Mouse (Mus musculus) MEL (cell line): Measurements from ENCODE around the gene Ino80d. TPM values are rescaled to one million over a fixed set of nuclear protein-coding genes. Genes with fewer than 3 reads are reported as not detected.

Source experiments
- DNase-seq: peaks from one replicate; pipeline ENCODE4 v3.0.0; 2011; ENCODE audit warnings: low read depth, low spot score
- H3K27ac ChIP-seq: 2 replicates; pipeline ENCODE4 v1.5.1; 2012; ENCODE audit warnings: low read depth, mild to moderate bottlenecking, control low read depth, low read length, moderate library complexity; ENCODE audit not compliant: control insufficient read depth
- H3K27me3 ChIP-seq, 2 experiments: fragments of 150-350 bp in 1 of 2; sonication (generic) in 1 of 2; 2 replicates each; pipeline ENCODE4 v1.6.1; 2012; ENCODE audit warnings: low read length in 2 of 2, mild to moderate bottlenecking in 2 of 2, improper control_type of control experiment in 1 of 2, moderate library complexity in 1 of 2; ENCODE audit not compliant: insufficient read depth in 2 of 2, control insufficient read depth in 1 of 2
- H3K36me3 ChIP-seq, 2 experiments: 2 replicates each; pipeline ENCODE4 v1.6.1; 2012 to 2014; ENCODE audit warnings: low read length in 2 of 2, improper control_type of control experiment in 1 of 2, inconsistent platforms in 1 of 2, mild to moderate bottlenecking in 1 of 2; ENCODE audit not compliant: insufficient read depth in 2 of 2, control insufficient read depth in 1 of 2
- H3K4me1 ChIP-seq, 2 experiments: fragments of 150-350 bp in 1 of 2; sonication (generic) in 1 of 2; 2 replicates each; pipeline ENCODE4 v1.6.1; 2012; ENCODE audit warnings: low read length in 2 of 2, improper control_type of control experiment in 1 of 2, mild to moderate bottlenecking in 1 of 2; ENCODE audit not compliant: insufficient read depth in 2 of 2, control insufficient read depth in 1 of 2
- H3K4me3 ChIP-seq, 2 experiments: fragments of 150-350 bp in 1 of 2; sonication (generic) in 1 of 2; 2 replicates each; pipeline ENCODE4 v1.5.1; 2012; ENCODE audit warnings: low read depth in 2 of 2, low read length in 2 of 2, mild to moderate bottlenecking in 2 of 2, moderate library complexity in 2 of 2, control low read depth in 1 of 2, improper control_type of control experiment in 1 of 2; ENCODE audit not compliant: control insufficient read depth in 1 of 2, insufficient read depth in 1 of 2
- H3K79me2 ChIP-seq: 2 replicates; pipeline ENCODE4 v1.6.1; 2012; ENCODE audit warnings: mild to moderate bottlenecking, low read length, moderate library complexity; ENCODE audit not compliant: control insufficient read depth, poor library complexity, insufficient read depth
- H3K9ac ChIP-seq: 2 replicates; pipeline ENCODE4 v1.6.1; 2012; ENCODE audit warnings: low read depth, mild to moderate bottlenecking, control low read depth, low read length, moderate library complexity; ENCODE audit not compliant: control insufficient read depth, poor library complexity, severe bottlenecking
- H3K9me3 ChIP-seq: fragments of 150-350 bp; sonication (generic); replicated peaks from 2 replicates; pipeline ENCODE4 v1.6.1; 2012; ENCODE audit warnings: mild to moderate bottlenecking, low read length, improper control_type of control experiment, moderate library complexity; ENCODE audit not compliant: insufficient read depth
- BHLHE40 ChIP-seq: IDR thresholded peaks from 2 replicates; pipeline ENCODE4 v1.6.1; 2012; ENCODE audit warnings: low read depth, mild to moderate bottlenecking, inconsistent platforms, low read length, improper control_type of control experiment, borderline replicate concordance
- CHD1 ChIP-seq: IDR thresholded peaks from 2 replicates; pipeline ENCODE4 v1.6.1; 2012; ENCODE audit warnings: low read depth, mild to moderate bottlenecking, inconsistent platforms, low read length, improper control_type of control experiment
- CHD2 ChIP-seq: IDR thresholded peaks from 2 replicates; pipeline ENCODE4 v1.6.1; 2011; ENCODE audit warnings: low read length, improper control_type of control experiment
- E2F4 ChIP-seq: IDR thresholded peaks from 2 replicates; pipeline ENCODE4 v1.6.1; 2011; ENCODE audit warnings: low read depth, low read length, improper control_type of control experiment, borderline replicate concordance
- EP300 ChIP-seq, 2 experiments: IDR thresholded peaks; 2 replicates each; pipeline ENCODE4 v1.6.1; 2011; ENCODE audit warnings: improper control_type of control experiment in 2 of 2, low read length in 2 of 2, low read depth in 1 of 2, mild to moderate bottlenecking in 1 of 2
- GABPA ChIP-seq: IDR thresholded peaks from 2 replicates; pipeline ENCODE4 v1.6.1; 2012; ENCODE audit warnings: low read depth, mild to moderate bottlenecking, inconsistent platforms, low read length, improper control_type of control experiment, moderate library complexity
- HCFC1 ChIP-seq: IDR thresholded peaks from 2 replicates; pipeline ENCODE4 v1.6.1; 2012; ENCODE audit warnings: low read depth, mild to moderate bottlenecking, inconsistent platforms, low read length, improper control_type of control experiment, moderate library complexity
- JUND ChIP-seq: IDR thresholded peaks from 2 replicates; pipeline ENCODE4 v1.6.1; 2011; ENCODE audit warnings: low read depth, mild to moderate bottlenecking, improper control_type of control experiment, low read length
- MAX ChIP-seq: IDR thresholded peaks from 2 replicates; pipeline ENCODE4 v1.6.1; 2011; ENCODE audit warnings: low read length, improper control_type of control experiment
- MEF2A ChIP-seq: IDR thresholded peaks from 2 replicates; pipeline ENCODE4 v1.6.1; 2014; ENCODE audit warnings: low read depth, mild to moderate bottlenecking, inconsistent platforms, low read length, improper control_type of control experiment; ENCODE audit not compliant: poor library complexity, insufficient replicate concordance, severe bottlenecking; ENCODE audit errors: extremely low read depth
- MXI1 ChIP-seq: IDR thresholded peaks from 2 replicates; pipeline ENCODE4 v1.6.1; 2011; ENCODE audit warnings: mild to moderate bottlenecking, low read depth, low read length, improper control_type of control experiment
- MYB ChIP-seq: IDR thresholded peaks from 2 replicates; pipeline ENCODE4 v1.6.1; 2011; ENCODE audit warnings: mild to moderate bottlenecking, low read depth, low read length, improper control_type of control experiment
- NELFE ChIP-seq: IDR thresholded peaks from 2 replicates; pipeline ENCODE4 v1.6.1; 2011; ENCODE audit warnings: low read depth, low read length, improper control_type of control experiment
- NRF1 ChIP-seq: IDR thresholded peaks from 2 replicates; pipeline ENCODE4 v1.6.1; 2014; ENCODE audit warnings: low read depth, mild to moderate bottlenecking, inconsistent platforms, low read length, improper control_type of control experiment, moderate library complexity; ENCODE audit not compliant: poor library complexity, insufficient read depth, severe bottlenecking
- POLR2A ChIP-seq, 2 experiments: IDR thresholded peaks; 2 replicates each; pipeline ENCODE4 v1.6.1; 2011 to 2012; ENCODE audit warnings: low read length in 2 of 2, mild to moderate bottlenecking in 2 of 2, control low read depth in 1 of 2, improper control_type of control experiment in 1 of 2, low read depth in 1 of 2, moderate library complexity in 1 of 2; ENCODE audit not compliant: control insufficient read depth in 1 of 2, insufficient read depth in 1 of 2, poor library complexity in 1 of 2
- POLR2AphosphoS2 ChIP-seq: IDR thresholded peaks from 2 replicates; pipeline ENCODE4 v1.6.1; 2011; ENCODE audit warnings: low read length, improper control_type of control experiment
- RAD21 ChIP-seq: IDR thresholded peaks from 2 replicates; pipeline ENCODE4 v1.6.1; 2011; ENCODE audit warnings: mild to moderate bottlenecking, low read depth, low read length, improper control_type of control experiment
- RCOR1 ChIP-seq: IDR thresholded peaks from 2 replicates; pipeline ENCODE4 v1.6.1; 2012; ENCODE audit warnings: low read depth, mild to moderate bottlenecking, inconsistent platforms, low read length, improper control_type of control experiment
- SMC3 ChIP-seq: IDR thresholded peaks from 2 replicates; pipeline ENCODE4 v1.6.1; 2011; ENCODE audit warnings: low read depth, low read length, improper control_type of control experiment
- TCF12 ChIP-seq: IDR thresholded peaks from 2 replicates; pipeline ENCODE4 v1.6.1; 2014; ENCODE audit warnings: low read depth, mild to moderate bottlenecking, inconsistent platforms, low read length, improper control_type of control experiment, moderate library complexity
- UBTF ChIP-seq: IDR thresholded peaks from 2 replicates; pipeline ENCODE4 v1.6.1; 2012; ENCODE audit warnings: low read depth, mild to moderate bottlenecking, inconsistent platforms, low read length, improper control_type of control experiment, moderate library complexity, borderline replicate concordance; ENCODE audit not compliant: insufficient read depth
- ZC3H11A ChIP-seq: IDR thresholded peaks from 2 replicates; pipeline ENCODE4 v1.6.1; 2012; ENCODE audit warnings: low read depth, mild to moderate bottlenecking, inconsistent platforms, low read length, improper control_type of control experiment
- ZKSCAN1 ChIP-seq: IDR thresholded peaks from 2 replicates; pipeline ENCODE4 v1.6.1; 2012; ENCODE audit warnings: low read depth, mild to moderate bottlenecking, inconsistent platforms, low read length, improper control_type of control experiment, moderate library complexity
- ZNF384 ChIP-seq: IDR thresholded peaks from 2 replicates; pipeline ENCODE4 v1.6.1; 2012; ENCODE audit warnings: low read depth, mild to moderate bottlenecking, inconsistent platforms, low read length, improper control_type of control experiment
- polyA plus RNA-seq, 2 experiments: library from polyadenylated mRNA; stranded (reverse) in 1 of 2; unstranded in 1 of 2; fragments of >175 nt in 1 of 2; fragments of >200 nt in 1 of 2; gene quantifications; 2 replicates each; pipeline versions ENCODE4 v1.2.1 to v1.2.4; 2012; ENCODE audit warnings: low replicate concordance in 2 of 2, low read depth in 1 of 2; ENCODE audit not compliant: insufficient read length in 2 of 2, insufficient read depth in 1 of 2, missing spikeins in 1 of 2
- total RNA-seq: library from RNA; depleted of rRNA; stranded (reverse); fragments of 300-350 nt; gene quantifications from 2 replicates; pipeline ENCODE4 v1.2.3, GENCODE M21; 2012

Gene Ino80d
- total and polyA plus RNA-seq, 3 experiments = 4.0 to 5.8 TPM; not detected in 1

DNA sequence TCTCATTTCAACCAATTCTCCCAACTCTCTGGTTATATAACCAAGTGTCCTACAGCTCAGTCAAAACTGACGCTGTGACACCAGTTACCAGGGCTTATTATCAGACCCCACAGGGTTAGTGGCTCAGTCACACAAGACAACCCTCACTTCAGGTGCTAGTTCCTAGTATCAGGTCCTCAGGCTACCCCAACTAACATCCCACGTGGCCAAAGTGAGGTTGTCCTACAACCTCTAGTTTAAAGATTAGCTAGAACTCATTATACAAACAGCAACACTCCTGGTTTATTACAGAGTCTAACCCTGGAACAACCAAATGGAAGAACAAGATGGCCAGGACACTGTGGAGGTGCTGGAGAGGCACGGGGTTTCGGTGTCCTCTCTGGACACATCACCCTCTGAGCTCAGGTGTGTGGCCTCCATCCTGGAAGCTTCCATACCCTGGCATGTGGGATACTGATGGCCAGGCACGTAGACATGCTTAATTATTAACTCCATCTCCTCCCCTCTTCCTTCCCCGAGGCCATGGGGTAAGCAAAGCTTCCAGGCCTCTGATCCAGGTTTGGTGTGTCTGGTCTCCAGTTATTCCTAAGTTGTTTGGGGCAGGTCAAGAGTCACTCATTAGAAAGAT, 9.5 kb upstream of the Ino80d start:
- peaks cover 17 to 19% of the 10 kb centered on the region in 2 experiments for H3K4me1 ChIP-seq
- no peaks in the 10 kb centered on the region for H3K9me3 ChIP-seq
- no peaks in the 10 kb centered on the region for H3K27me3 ChIP-seq
- no peaks in the 10 kb centered on the region for H3K79me2 ChIP-seq
- no peak overlapping the region for H3K4me3 ChIP-seq
- peaks cover 13 to 25% of the 10 kb centered on the region in 2 experiments for H3K36me3 ChIP-seq
- no peak for TF ChIP-seq POLR2A (IDR thresholded peaks at IDR 0.05; ENCODE audit: control insufficient read depth in 1 of 2, insufficient read depth in 1 of 2, low read depth in 1 of 2, low read length in 2 of 2, poor library complexity in 1 of 2)
- no peak for TF ChIP-seq MAX
- no peak for TF ChIP-seq CHD2
- TF ChIP-seq NELFE = no peak
- no peak for TF ChIP-seq HCFC1
- TF ChIP-seq ZKSCAN1 = no peak
- no peak for TF ChIP-seq E2F4
- TF ChIP-seq BHLHE40 = no peak
- TF ChIP-seq SMC3 = no peak
- TF ChIP-seq TCF12 = no peak
- TF ChIP-seq RCOR1 = no peak
- TF ChIP-seq EP300 (IDR thresholded peaks at IDR 0.05; ENCODE audit: low read depth in 1 of 2, low read length in 2 of 2) = no peak
- no peak overlapping the region for H3K9ac ChIP-seq
- DNase-seq = no peak
- H3K27ac ChIP-seq = no peak overlapping the region

DNA sequence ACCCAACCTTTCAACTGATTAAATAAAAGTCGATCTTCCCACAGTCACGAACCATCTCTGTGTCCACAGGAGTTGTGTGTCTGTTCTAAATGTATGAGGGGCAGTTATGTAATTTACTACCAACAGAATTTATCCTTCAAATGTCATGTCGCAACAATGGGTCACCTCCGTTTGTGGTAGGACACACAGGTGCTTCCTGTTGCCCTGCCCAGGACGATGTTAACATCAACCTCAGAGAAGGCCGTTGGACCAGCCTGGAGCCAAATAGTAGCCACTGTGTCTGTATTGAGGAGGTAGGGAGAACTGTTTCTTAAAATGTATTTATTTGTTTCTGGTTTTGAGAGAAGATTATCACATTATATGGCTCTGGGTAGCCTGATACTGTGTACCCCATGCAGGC, 7.5 kb upstream of the Ino80d start:
- DNase-seq = no peak
- TF ChIP-seq ZKSCAN1 (no peak), BHLHE40 (no peak)
- H3K27ac ChIP-seq = no peak overlapping the region
- no peak overlapping the region for H3K9ac ChIP-seq
- H3K4me3 ChIP-seq = no peak overlapping the region
- no peaks in the 10 kb centered on the region for H3K9me3 ChIP-seq
- H3K79me2 ChIP-seq = peaks cover 8% of the 10 kb centered on the region
- peaks cover 23 to 25% of the 10 kb centered on the region in 2 experiments for H3K4me1 ChIP-seq
- H3K27me3 ChIP-seq = no peaks in the 10 kb centered on the region
- peaks cover 13 to 37% of the 10 kb centered on the region in 2 experiments for H3K36me3 ChIP-seq

DNA sequence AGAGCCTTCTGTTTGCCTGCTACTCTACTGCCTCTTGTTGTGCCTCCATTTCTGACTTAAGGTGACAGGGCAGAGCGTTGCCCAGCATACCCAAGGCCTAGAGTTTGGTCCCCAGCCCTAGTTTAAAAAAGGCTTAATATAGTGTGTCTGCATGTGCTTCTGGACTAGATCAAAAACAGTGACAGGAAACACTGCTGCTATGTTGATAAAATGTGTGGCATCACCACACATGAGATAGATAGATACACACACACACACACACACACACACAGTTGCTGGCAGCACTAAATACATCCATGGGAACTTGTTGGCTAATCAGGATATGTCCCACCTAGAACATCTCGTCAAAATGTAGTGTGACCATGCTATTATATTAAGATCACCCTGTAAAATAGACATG, 5.9 kb upstream of the Ino80d start:
- H3K27ac ChIP-seq = peak overlapping the region; percentile 87
- DNase-seq = peak; percentile 61
- peaks cover 13 to 36% of the 10 kb centered on the region in 2 experiments for H3K36me3 ChIP-seq
- no peaks in the 10 kb centered on the region for H3K9me3 ChIP-seq
- H3K4me3 ChIP-seq = peak overlapping the region in 1 of 2 experiments; percentile 14; a peak in 1 of 4 replicates
- peaks cover 20% of the 10 kb centered on the region for H3K79me2 ChIP-seq
- peaks cover 19 to 25% of the 10 kb centered on the region in 2 experiments for H3K4me1 ChIP-seq
- H3K9ac ChIP-seq = peak overlapping the region; percentile 45
- H3K27me3 ChIP-seq = no peaks in the 10 kb centered on the region
- TF ChIP-seq NRF1 (no peak), E2F4 (no peak), CHD1 (no peak), MEF2A (peak; percentile 75; the same call in 1 of the 2 replicates), ZC3H11A (no peak), CHD2 (no peak), RAD21 (no peak), MYB (no peak), MXI1 (peak; percentile 61; the same call in 1 of the 2 replicates), UBTF (no peak), JUND (no peak), ZKSCAN1 (no peak), POLR2AphosphoS2 (no peak), TCF12 (peak; percentile 92), POLR2A (IDR thresholded peaks at IDR 0.05; ENCODE audit: control insufficient read depth in 1 of 2, insufficient read depth in 1 of 2, low read depth in 1 of 2, low read length in 2 of 2, poor library complexity in 1 of 2) (no peak), HCFC1 (no peak), GABPA (no peak; the same call in 1 of the 2 replicates), ZNF384 (no peak)
